Mouse (Mus musculus): ENCODE results near the gene Tmem156. TPM values are rescaled to one million over a fixed set of nuclear protein-coding genes. Genes with fewer than 3 reads are reported as not detected.

Tmem156 gene
- polyA plus RNA-seq, 1 experiment from 2014 or later = not detected

- no peak overlapping the region for H3K4me2 ChIP-seq (replicated peaks)
- H3K4me3 ChIP-seq = no peak overlapping the region
- H3K36me3 ChIP-seq = no peaks in the 10 kb centered on the region
- no peak for ATAC-seq (ENCODE audit: low FRiP score)
- no peaks in the 10 kb centered on the region for H3K9me3 ChIP-seq (replicated peaks)
- WGBS = 87% methylated on average over 7 of the region's 7 CpGs
- H3K27ac ChIP-seq = no peak overlapping the region
- H3K27me3 ChIP-seq = no peaks in the 10 kb centered on the region
- H3K4me1 ChIP-seq = no peaks in the 10 kb centered on the region
- no peak overlapping the region for H3K9ac ChIP-seq
Observed at GRCm38 (mm10) chr5:65011901-65012573, 79.9 kb downstream of the Tmem156 start.

GRCm38 (mm10) chr5:65006011-65006491, 85.9 kb downstream of the Tmem156 start:
- Histone ChIP-seq H3K4me1 (peaks cover 4% of the 10 kb centered on the region; the same call in 1 of the 2 replicates), H3K27ac (no peak overlapping the region), H3K4me3 (no peak overlapping the region), H3K36me3 (no peaks in the 10 kb centered on the region), H3K4me2 (replicated peaks) (no peak overlapping the region), H3K9ac (no peak overlapping the region), H3K27me3 (no peaks in the 10 kb centered on the region), H3K9me3 (replicated peaks) (no peaks in the 10 kb centered on the region)
- WGBS = 36% methylated on average over 4 of the region's 4 CpGs
- no peak for ATAC-seq (ENCODE audit: low FRiP score)

GRCm38 (mm10) chr5:65005251-65005650, 86.7 kb downstream of the Tmem156 start:
- no peaks in the 10 kb centered on the region for H3K36me3 ChIP-seq
- 88% methylated on average over 4 of the region's 4 CpGs for WGBS
- ATAC-seq (ENCODE audit: low FRiP score) = no peak

More at GRCm38 (mm10) chr5:65005251-65005650, 86.7 kb downstream of the Tmem156 start:
- Histone ChIP-seq H3K4me2 (replicated peaks) (no peak overlapping the region), H3K27ac (no peak overlapping the region), H3K9me3 (replicated peaks) (no peaks in the 10 kb centered on the region), H3K4me1 (peaks cover 4% of the 10 kb centered on the region; the same call in 1 of the 2 replicates), H3K27me3 (no peaks in the 10 kb centered on the region), H3K9ac (no peak overlapping the region), H3K4me3 (no peak overlapping the region)

Other genes starting within 250 kb of the Tmem156 start
- 0.53 and 0.62 TPM in 2 replicates for gene Tlr1, start 158.6 kb downstream of the Tmem156 start, polyA plus RNA-seq (2016; fragmentation: Nextera tagmentation; extraction: Ambion mirVana)
- 0.96 and 1.1 TPM in 2 replicates for gene Tlr6, start 132.0 kb downstream of the Tmem156 start, polyA plus RNA-seq (2016; fragmentation: Nextera tagmentation; extraction: Ambion mirVana)
- 27.9 and 31.9 TPM in 2 replicates for gene Fam114a1, start 122.1 kb downstream of the Tmem156 start, polyA plus RNA-seq (2016; fragmentation: Nextera tagmentation; extraction: Ambion mirVana)
- 33.3 and 33.7 TPM in 2 replicates for gene Klhl5, start 15.4 kb upstream of the Tmem156 start, polyA plus RNA-seq (2016; fragmentation: Nextera tagmentation; extraction: Ambion mirVana)
- 16.4 and 18.7 TPM in 2 replicates for gene Wdr19, start 107.6 kb upstream of the Tmem156 start, polyA plus RNA-seq (2016; fragmentation: Nextera tagmentation; extraction: Ambion mirVana)
- gene Rfc1, start 243.5 kb upstream of the Tmem156 start, polyA plus RNA-seq (2016; fragmentation: Nextera tagmentation; extraction: Ambion mirVana) = 68.5 and 82.2 TPM in 2 replicates

Measured in hindbrain, embryonic 12.5 days (tissue).